Mouse (Mus musculus): ENCODE results near the gene Cops3. TPM values are rescaled to one million over a fixed set of nuclear protein-coding genes. Genes with fewer than 3 reads are reported as not detected.

The Cops3 gene
- polyA plus RNA-seq, 1 experiment, result 9.5 TPM

- 96% methylated on average over 22 of the region's 22 CpGs for WGBS
- peaks cover 66% of the 10 kb centered on the region for H3K36me3 ChIP-seq (ENCODE audit: control insufficient read depth, insufficient read depth, low read length)
Observed at GRCm38 (mm10) chr11:59804409-59805110, 35.1 kb downstream of the Cops3 start.

GRCm38 (mm10) chr11:59803516-59803915 lies 36.1 kb downstream of the Cops3 start:
- no peak overlapping the region for H3K4me3 ChIP-seq (ENCODE audit: low read depth, low read length)
- WGBS, result 92% methylated on average over 14 of the region's 14 CpGs
- peaks cover 2% of the 10 kb centered on the region for H3K4me1 ChIP-seq (ENCODE audit: control insufficient read depth, insufficient read depth, insufficient read length, low read length)
- no peaks in the 10 kb centered on the region for H3K27me3 ChIP-seq (ENCODE audit: control insufficient read depth, insufficient read depth, low read length)
- TF ChIP-seq CTCF (IDR thresholded peaks at IDR 0.05; ENCODE audit: extremely low read depth, insufficient read length, insufficient replicate concordance, low read depth, low read length), result no peak
- no peak for TF ChIP-seq POLR2A (IDR thresholded peaks at IDR 0.05; ENCODE audit: low read depth, low read length)
- H3K27ac ChIP-seq (ENCODE audit: insufficient read depth, low read depth, low read length), result no peak overlapping the region
- H3K36me3 ChIP-seq (ENCODE audit: control insufficient read depth, insufficient read depth, low read length), result peaks cover 75% of the 10 kb centered on the region

More at GRCm38 (mm10) chr11:59804409-59805110, 35.1 kb downstream of the Cops3 start:
- H3K4me3 ChIP-seq (ENCODE audit: low read depth, low read length), result no peak overlapping the region
- peaks cover 6% of the 10 kb centered on the region for H3K4me1 ChIP-seq (ENCODE audit: control insufficient read depth, insufficient read depth, insufficient read length, low read length)
- TF ChIP-seq CTCF (IDR thresholded peaks at IDR 0.05; ENCODE audit: extremely low read depth, insufficient read length, insufficient replicate concordance, low read depth, low read length), result no peak
- no peak for TF ChIP-seq POLR2A (IDR thresholded peaks at IDR 0.05; ENCODE audit: low read depth, low read length)
- no peaks in the 10 kb centered on the region for H3K27me3 ChIP-seq (ENCODE audit: control insufficient read depth, insufficient read depth, low read length)
- no peak overlapping the region for H3K27ac ChIP-seq (ENCODE audit: insufficient read depth, low read depth, low read length)

- peaks cover 82% of the 10 kb centered on the region for H3K36me3 ChIP-seq (ENCODE audit: control insufficient read depth, insufficient read depth, low read length)
- H3K27ac ChIP-seq (ENCODE audit: insufficient read depth, low read depth, low read length), result no peak overlapping the region
- no peak overlapping the region for H3K4me3 ChIP-seq (ENCODE audit: low read depth, low read length)
- no peaks in the 10 kb centered on the region; the same call in 1 of the 2 replicates for H3K4me1 ChIP-seq (ENCODE audit: control insufficient read depth, insufficient read depth, insufficient read length, low read length)
- no peak for TF ChIP-seq CTCF (IDR thresholded peaks at IDR 0.05; ENCODE audit: extremely low read depth, insufficient read length, insufficient replicate concordance, low read depth, low read length)
- TF ChIP-seq POLR2A (IDR thresholded peaks at IDR 0.05; ENCODE audit: low read depth, low read length), result no peak
- H3K27me3 ChIP-seq (ENCODE audit: control insufficient read depth, insufficient read depth, low read length), result no peaks in the 10 kb centered on the region
- WGBS, result 92% methylated on average over 8 of the region's 8 CpGs
Observed at GRCm38 (mm10) chr11:59801881-59802280, 37.8 kb downstream of the Cops3 start.

- H3K27ac ChIP-seq (ENCODE audit: insufficient read depth, low read depth, low read length), result no peak overlapping the region
- 98% methylated on average over 10 of the region's 10 CpGs for WGBS
- no peaks in the 10 kb centered on the region for H3K27me3 ChIP-seq (ENCODE audit: control insufficient read depth, insufficient read depth, low read length)
- no peaks in the 10 kb centered on the region for H3K4me1 ChIP-seq (ENCODE audit: control insufficient read depth, insufficient read depth, insufficient read length, low read length)
- no peak overlapping the region for H3K4me3 ChIP-seq (ENCODE audit: low read depth, low read length)
- H3K36me3 ChIP-seq (ENCODE audit: control insufficient read depth, insufficient read depth, low read length), result peaks cover 84% of the 10 kb centered on the region
- no peak for TF ChIP-seq CTCF (IDR thresholded peaks at IDR 0.05; ENCODE audit: extremely low read depth, insufficient read length, insufficient replicate concordance, low read depth, low read length)
Observed at GRCm38 (mm10) chr11:59800412-59800811, 39.2 kb downstream of the Cops3 start.

GRCm38 (mm10) chr11:59793390-59793789 lies 46.2 kb downstream of the Cops3 start:
- WGBS, result 88% methylated on average over 6 of the region's 6 CpGs
- peaks cover 60% of the 10 kb centered on the region for H3K36me3 ChIP-seq (ENCODE audit: control insufficient read depth, insufficient read depth, low read length)

GRCm38 (mm10) chr11:59789311-59789710 lies 50.3 kb downstream of the Cops3 start:
- 62% methylated on average over 1 of the region's 1 CpGs for WGBS
- no peak overlapping the region for H3K27ac ChIP-seq (ENCODE audit: insufficient read depth, low read depth, low read length)
- H3K4me3 ChIP-seq (ENCODE audit: low read depth, low read length), result no peak overlapping the region
- TF ChIP-seq POLR2A (IDR thresholded peaks at IDR 0.05; ENCODE audit: low read depth, low read length) (no peak), CTCF (IDR thresholded peaks at IDR 0.05; ENCODE audit: extremely low read depth, insufficient read length, insufficient replicate concordance, low read depth, low read length) (no peak)
- peaks cover 9% of the 10 kb centered on the region for H3K4me1 ChIP-seq (ENCODE audit: control insufficient read depth, insufficient read depth, insufficient read length, low read length)
- peaks cover 23% of the 10 kb centered on the region for H3K36me3 ChIP-seq (ENCODE audit: control insufficient read depth, insufficient read depth, low read length)
- H3K27me3 ChIP-seq (ENCODE audit: control insufficient read depth, insufficient read depth, low read length), result no peaks in the 10 kb centered on the region

More at GRCm38 (mm10) chr11:59793390-59793789, 46.2 kb downstream of the Cops3 start:
- H3K4me1 ChIP-seq (ENCODE audit: control insufficient read depth, insufficient read depth, insufficient read length, low read length), result no peaks in the 10 kb centered on the region
- no peak overlapping the region for H3K4me3 ChIP-seq (ENCODE audit: low read depth, low read length)
- TF ChIP-seq CTCF (IDR thresholded peaks at IDR 0.05; ENCODE audit: extremely low read depth, insufficient read length, insufficient replicate concordance, low read depth, low read length) (no peak), POLR2A (IDR thresholded peaks at IDR 0.05; ENCODE audit: low read depth, low read length) (no peak)
- H3K27me3 ChIP-seq (ENCODE audit: control insufficient read depth, insufficient read depth, low read length), result no peaks in the 10 kb centered on the region
- H3K27ac ChIP-seq (ENCODE audit: insufficient read depth, low read depth, low read length), result no peak overlapping the region

- Histone ChIP-seq H3K4me1 (ENCODE audit: control insufficient read depth, insufficient read depth, insufficient read length, low read length) (peaks cover 9% of the 10 kb centered on the region), H3K27me3 (ENCODE audit: control insufficient read depth, insufficient read depth, low read length) (no peaks in the 10 kb centered on the region), H3K36me3 (ENCODE audit: control insufficient read depth, insufficient read depth, low read length) (peaks cover 6% of the 10 kb centered on the region), H3K27ac (ENCODE audit: insufficient read depth, low read depth, low read length) (no peak within 1 kb of the TSS), H3K4me3 (ENCODE audit: low read depth, low read length) (peak within 1 kb of the TSS; percentile 55)
- WGBS, result 1% methylated on average over 48 of the region's 51 CpGs
- TF ChIP-seq POLR2A (IDR thresholded peaks at IDR 0.05; ENCODE audit: low read depth, low read length), result no peak
- no peak for TF ChIP-seq CTCF (IDR thresholded peaks at IDR 0.05; ENCODE audit: extremely low read depth, insufficient read length, insufficient replicate concordance, low read depth, low read length)
Observed at GRCm38 (mm10) chr11:59787199-59787781, 52.3 kb downstream of the Cops3 start, which contains the start of gene Pld6. Gene Pld6 (minus strand): TSS chr11:59787645.
